24 mouse cellular contexts compared by ENCODE assay signal in the genomic region with DNA sequence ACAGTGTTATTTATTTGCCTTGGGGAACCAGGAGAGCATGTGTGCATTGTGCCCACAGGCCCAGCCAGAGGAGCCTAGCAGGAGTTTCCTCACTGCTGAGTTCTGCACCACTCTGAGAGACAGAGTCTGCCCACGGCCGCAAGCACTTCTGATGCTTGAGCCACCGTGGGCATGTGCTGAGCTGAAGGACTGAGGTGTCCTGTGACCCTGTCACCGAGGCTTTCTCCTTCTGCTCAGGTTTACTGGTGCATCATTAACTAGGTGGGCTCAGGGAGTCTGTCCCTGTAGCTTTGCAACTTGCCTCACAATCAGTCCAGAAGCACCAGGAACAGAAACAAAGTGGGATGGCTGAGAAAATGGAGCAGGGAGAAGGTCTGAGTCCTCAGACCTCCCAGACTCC. TPM values are rescaled to one million over a fixed set of nuclear protein-coding genes. Genes with fewer than 3 reads are reported as not detected.
DNase-seq lines count a peak whose midpoint lies in the region; ATAC-seq and TF ChIP-seq lines count a peak whose summit lies in the region.
"Had no signal": no experiment of that assay in that cellular context is flagged by ENCODE, and none has a peak within 500 bp of the region (broad histone marks: within the 10 kb centered on the region; RNA-seq: fewer than 3 reads in every experiment).

No protein-coding gene starts in this region.

- peak; percentile 89 for ATAC-seq in kidney, embryonic 15.5 days (replicated peaks; ENCODE audit: low FRiP score)
- peak; percentile 44 for ATAC-seq in intestine, embryonic 15.5 days
- peak; percentile 25 for ATAC-seq in intestine, postnatal 0 days
- ATAC-seq: forebrain, embryonic 16.5 days; midbrain, embryonic 13.5 days had no signal

- H3K9ac ChIP-seq in kidney, embryonic 15.5 days: no peak overlapping the region
- no peak overlapping the region for H3K9ac ChIP-seq in intestine, embryonic 15.5 days
- H3K9ac ChIP-seq in intestine, postnatal 0 days (ENCODE audit: low read depth, low read length): no peak overlapping the region
- H3K9ac ChIP-seq: embryonic facial prominence, embryonic 15.5 days; heart, embryonic 12.5 days; hindbrain, embryonic 12.5 days; midbrain, embryonic 13.5 days; neural tube, embryonic 12.5 days; stomach, embryonic 15.5 days had no signal

- no peaks in the 10 kb centered on the region for H3K36me3 ChIP-seq in kidney, embryonic 15.5 days
- no peaks in the 10 kb centered on the region for H3K36me3 ChIP-seq in intestine, embryonic 15.5 days
- H3K36me3 ChIP-seq in intestine, postnatal 0 days (ENCODE audit: control insufficient read depth, insufficient read depth): no peaks in the 10 kb centered on the region
- H3K36me3 ChIP-seq: embryonic facial prominence, embryonic 15.5 days; heart, embryonic 12.5 days; hindbrain, embryonic 12.5 days; midbrain, embryonic 13.5 days; neural tube, embryonic 12.5 days; stomach, embryonic 15.5 days had no signal

- H3K27me3 ChIP-seq in kidney, embryonic 15.5 days: no peaks in the 10 kb centered on the region
- no peaks in the 10 kb centered on the region for H3K27me3 ChIP-seq in intestine, embryonic 15.5 days (replicated peaks)
- no peaks in the 10 kb centered on the region for H3K27me3 ChIP-seq in intestine, postnatal 0 days (replicated peaks; ENCODE audit: control insufficient read depth, insufficient read depth, low read length)
- H3K27me3 ChIP-seq: embryonic facial prominence, embryonic 15.5 days; heart, embryonic 12.5 days; hindbrain, embryonic 12.5 days; midbrain, embryonic 13.5 days; neural tube, embryonic 12.5 days; stomach, embryonic 15.5 days had no signal

- H3K4me3 ChIP-seq in kidney, embryonic 15.5 days (replicated peaks): no peak overlapping the region
- no peak overlapping the region for H3K4me3 ChIP-seq in intestine, embryonic 15.5 days (replicated peaks)
- H3K4me3 ChIP-seq in intestine, postnatal 0 days (ENCODE audit: low read depth, low read length): no peak overlapping the region
- H3K4me3 ChIP-seq: embryonic facial prominence, embryonic 15.5 days; heart, embryonic 12.5 days; hindbrain, embryonic 12.5 days; midbrain, embryonic 13.5 days; neural tube, embryonic 12.5 days; stomach, embryonic 15.5 days had no signal

- WGBS in kidney, embryonic 15.5 days: 45% methylated on average over 4 of the region's 4 CpGs
- WGBS in intestine, embryonic 15.5 days: 49% methylated on average over 4 of the region's 4 CpGs
- WGBS in intestine, postnatal 0 days: 50% methylated on average over 4 of the region's 4 CpGs

- TF ChIP-seq CTCF in intestine, postnatal 0 days (IDR thresholded peaks at IDR 0.05; ENCODE audit: low read depth): no peak

- no peak for DNase-seq in kidney, adult 18-20 months
- DNase-seq in kidney, postnatal 4 days: peak; percentile 14 to 40
- DNase-seq in lung, postnatal 36 days: no peak
- DNase-seq in urinary bladder, adult 18-20 months (ENCODE audit: low spot score in 2 of 2): no peak
- DNase-seq: adrenal gland, postnatal 10 days; cerebellum, adult 8-10 months; gastrocnemius, postnatal 10 days; heart, postnatal 10 days; layer of hippocampus, postnatal 36 days; lung, adult 18-20 months; lung, postnatal 10 days; right cerebral cortex, postnatal 14 days; thymus, postnatal 25 days had no signal

- 0 out of 2 replicates have a peak, but pooled peaks cover 4% of the 10 kb centered on the region for H3K4me1 ChIP-seq in kidney, embryonic 15.5 days
- H3K4me1 ChIP-seq in intestine, embryonic 15.5 days (replicated peaks): 0 out of 2 replicates have a peak, but pooled peaks cover 2% of the 10 kb centered on the region
- peaks cover 19% of the 10 kb centered on the region; the same call in 1 of the 2 replicates for H3K4me1 ChIP-seq in intestine, postnatal 0 days (replicated peaks; ENCODE audit: control insufficient read depth, insufficient read depth, low read length)
- H3K4me1 ChIP-seq: embryonic facial prominence, embryonic 15.5 days; heart, embryonic 12.5 days; hindbrain, embryonic 12.5 days; midbrain, embryonic 13.5 days; neural tube, embryonic 12.5 days; stomach, embryonic 15.5 days had no signal

- peak overlapping the region; percentile 4; the same call in 1 of the 2 replicates for H3K4me2 ChIP-seq in kidney, embryonic 15.5 days
- H3K4me2 ChIP-seq in intestine, embryonic 15.5 days (replicated peaks): peak overlapping the region; percentile 30
- H3K4me2 ChIP-seq in intestine, postnatal 0 days (replicated peaks; ENCODE audit: low read depth): peak overlapping the region; percentile 43
- H3K4me2 ChIP-seq: embryonic facial prominence, embryonic 15.5 days; heart, embryonic 12.5 days; hindbrain, embryonic 12.5 days; midbrain, embryonic 13.5 days; neural tube, embryonic 12.5 days; stomach, embryonic 15.5 days had no signal

- no peaks in the 10 kb centered on the region for H3K9me3 ChIP-seq in kidney, embryonic 15.5 days (replicated peaks)
- no peaks in the 10 kb centered on the region for H3K9me3 ChIP-seq in intestine, embryonic 15.5 days
- H3K9me3 ChIP-seq in intestine, postnatal 0 days (ENCODE audit: control insufficient read depth): no peaks in the 10 kb centered on the region
- H3K9me3 ChIP-seq: embryonic facial prominence, embryonic 15.5 days; heart, embryonic 12.5 days; hindbrain, embryonic 12.5 days; midbrain, embryonic 13.5 days; neural tube, embryonic 12.5 days; stomach, embryonic 15.5 days had no signal

- peak overlapping the region; percentile 84 for H3K27ac ChIP-seq in kidney, embryonic 15.5 days
- H3K27ac ChIP-seq in intestine, embryonic 15.5 days: peak overlapping the region; percentile 73
- peak overlapping the region; percentile 88 for H3K27ac ChIP-seq in intestine, postnatal 0 days (ENCODE audit: low read depth, low read length)
- H3K27ac ChIP-seq: embryonic facial prominence, embryonic 15.5 days; hindbrain, embryonic 12.5 days; midbrain, embryonic 13.5 days; neural tube, embryonic 12.5 days; stomach, embryonic 15.5 days had no signal

RNA-seq across cellular contexts. Expression of gene Fmo4, which starts 1.2 kb away (rescaled TPM):
- polyA plus RNA-seq in kidney, embryonic 15.5 days (2015; fragmentation: Nextera tagmentation; extraction: Ambion mirVana): 0.91 and 1.5 TPM in 2 replicates
- 6.8 and 7.4 TPM in 2 replicates for polyA plus RNA-seq in intestine, embryonic 15.5 days (2015; fragmentation: Nextera tagmentation; extraction: Ambion mirVana)
- 12.2 and 13.7 TPM in 2 replicates for polyA plus RNA-seq in intestine, postnatal 0 days (2015; fragmentation: Nextera tagmentation; extraction: Ambion mirVana)
- polyA plus RNA-seq: heart, embryonic 12.5 days; limb, embryonic 11.5 days had no signal

RNA-seq across cellular contexts. Expression of gene Fmo1, which starts 51.5 kb away (rescaled TPM):
- polyA plus RNA-seq in kidney, embryonic 15.5 days (2015; fragmentation: Nextera tagmentation; extraction: Ambion mirVana): 41.5 and 42.2 TPM in 2 replicates
- 16.9 and 20.4 TPM in 2 replicates for polyA plus RNA-seq in intestine, embryonic 15.5 days (2015; fragmentation: Nextera tagmentation; extraction: Ambion mirVana)
- 7.3 and 8.2 TPM in 2 replicates for polyA plus RNA-seq in intestine, postnatal 0 days (2015; fragmentation: Nextera tagmentation; extraction: Ambion mirVana)

Comparison
In these comparisons a context has a peak if more than half of its experiments do, and no peak if none do; other contexts are left out.
1. DNase-seq: peak in kidney, postnatal 4 days (2 of 2); none in kidney, adult 18-20 months (single experiment), lung, postnatal 36 days (single experiment) and urinary bladder, adult 18-20 months (0 of 2).
2. ATAC-seq: peak in every context shown above with its lines; median percentile 89 in kidney, embryonic 15.5 days; 44 in intestine, embryonic 15.5 days; 25 in intestine, postnatal 0 days.
3. Peak in every context shown above with its lines, with median percentiles within 50 percentile points of each other: H3K27ac ChIP-seq and H3K4me2 ChIP-seq.